Mouse (Mus musculus) frontal cortex, adult 2 months (tissue): Measurements from ENCODE around the gene Pmm1. TPM values are rescaled to one million over a fixed set of nuclear protein-coding genes. Genes with fewer than 3 reads are reported as not detected.
"Not testable (repeated sequence)": the region's sequence is repeated elsewhere in the genome, so short reads cannot be mapped to it uniquely, and the experiment has no call there.

Experiments used
- DNase-seq, 2 experiments: peaks; one replicate each; pipeline ENCODE4 v3.0.0; 2022; ENCODE audit warnings: low spot score in 1 of 2; ENCODE audit errors: extremely low spot score in 1 of 2
- polyA plus RNA-seq: library from polyadenylated mRNA; depleted of rRNA; stranded (reverse); fragments of >200 nt; gene quantifications from 2 replicates; pipeline ENCODE4 v1.2.3, GENCODE M21; 2012; rRNA removed

Pmm1 gene
- 283 and 289 TPM in 2 replicates for polyA plus RNA-seq

GRCm38 (mm10) chr15:81960171-81961077 is at the start of gene Pmm1:
Gene Pmm1, minus strand, starts transcription at chr15:81960930.
- peak; percentile 96 to 98 for DNase-seq

GRCm38 (mm10) chr15:82004257-82004656 is 43.5 kb upstream of the Pmm1 start:
- no peak for DNase-seq

- no peak for DNase-seq
Observed at GRCm38 (mm10) chr15:81993992-81994391, 33.3 kb upstream of the Pmm1 start.

- DNase-seq: no peak
Observed at GRCm38 (mm10) chr15:81990549-81990948, 29.8 kb upstream of the Pmm1 start.

- peak; percentile 77 to 92 for DNase-seq
Observed at GRCm38 (mm10) chr15:81989371-81990062, 28.8 kb upstream of the Pmm1 start.

GRCm38 (mm10) chr15:81987646-81988045 is 26.9 kb upstream of the Pmm1 start, which contains the start of gene Xrcc6:
Gene Xrcc6, plus strand, starts transcription at chr15:81987835.
- no peak for DNase-seq

GRCm38 (mm10) chr15:81985267-81986161 is 24.8 kb upstream of the Pmm1 start:
- peak in 1 of 2 experiments; percentile 30 for DNase-seq

GRCm38 (mm10) chr15:81982173-81982572 is 21.4 kb upstream of the Pmm1 start:
- no peak for DNase-seq

- DNase-seq: no peak
Observed at GRCm38 (mm10) chr15:81980321-81980720, 19.6 kb upstream of the Pmm1 start, which contains the start of gene 1700029P11Rik. Gene 1700029P11Rik, plus strand, starts transcription at chr15:81980540.

- DNase-seq: not testable (repeated sequence)
Observed at GRCm38 (mm10) chr15:81975156-81975555, 14.4 kb upstream of the Pmm1 start.

- DNase-seq: not testable (repeated sequence)
Observed at GRCm38 (mm10) chr15:81970498-81970897, 9.8 kb upstream of the Pmm1 start.

- not testable (repeated sequence) for DNase-seq
Observed at GRCm38 (mm10) chr15:81969635-81970034, 8.9 kb upstream of the Pmm1 start.

GRCm38 (mm10) chr15:81969173-81969572 is 8.4 kb upstream of the Pmm1 start:
- no peak for DNase-seq

- DNase-seq: no peak
Observed at GRCm38 (mm10) chr15:81968447-81968846, 7.7 kb upstream of the Pmm1 start.

- DNase-seq: no peak
Observed at GRCm38 (mm10) chr15:81967821-81968220, 7.1 kb upstream of the Pmm1 start.

GRCm38 (mm10) chr15:81966062-81966829 is 5.5 kb upstream of the Pmm1 start:
- no peak for DNase-seq

- no peak for DNase-seq
Observed at GRCm38 (mm10) chr15:81964980-81965545, 4.3 kb upstream of the Pmm1 start.

GRCm38 (mm10) chr15:81964262-81964661 is 3.5 kb upstream of the Pmm1 start:
- no peak for DNase-seq

GRCm38 (mm10) chr15:81961078-81961451 is 335 bp upstream of the Pmm1 start:
- DNase-seq: no peak
